Mouse (Mus musculus) C2C12 (cell line): Measurements from ENCODE around the gene Esr2.

Source experiments
- CEBPB ChIP-seq: IDR thresholded peaks from one replicate; pipeline ENCODE4 v1.6.1; 2011; ENCODE audit warnings: low read depth, mild to moderate bottlenecking, control low read depth, moderate library complexity
- CTCF ChIP-seq: IDR thresholded peaks from one replicate; pipeline ENCODE4 v1.5.1; 2011; ENCODE audit not compliant: control insufficient read depth, insufficient read depth, insufficient read length
- FOSL1 ChIP-seq: IDR thresholded peaks from one replicate; pipeline ENCODE4 v1.8.0; 2011; ENCODE audit warnings: mild to moderate bottlenecking, low read length; ENCODE audit not compliant: poor library complexity, insufficient read depth, severe bottlenecking
- MAX ChIP-seq: IDR thresholded peaks from one replicate; pipeline ENCODE4 v1.6.1; 2011; ENCODE audit warnings: mild to moderate bottlenecking, control low read depth
- MYOG ChIP-seq: IDR thresholded peaks from one replicate; pipeline ENCODE4 v1.6.1; 2011; ENCODE audit not compliant: control insufficient read depth, insufficient read length; ENCODE audit errors: extremely low read depth
- USF1 ChIP-seq: IDR thresholded peaks from one replicate; pipeline ENCODE4 v1.6.1; 2011; ENCODE audit warnings: low read depth, mild to moderate bottlenecking, control low read depth, moderate library complexity

GRCm38 (mm10) chr12:76132591-76132990, 44.5 kb downstream of the Esr2 start:
- TF ChIP-seq CTCF (no peak), MYOG (no peak), MAX (no peak), USF1 (no peak), CEBPB (no peak), FOSL1 (no peak)
